Mouse (Mus musculus): Measurements from ENCODE around the gene Axin2.

DNA sequence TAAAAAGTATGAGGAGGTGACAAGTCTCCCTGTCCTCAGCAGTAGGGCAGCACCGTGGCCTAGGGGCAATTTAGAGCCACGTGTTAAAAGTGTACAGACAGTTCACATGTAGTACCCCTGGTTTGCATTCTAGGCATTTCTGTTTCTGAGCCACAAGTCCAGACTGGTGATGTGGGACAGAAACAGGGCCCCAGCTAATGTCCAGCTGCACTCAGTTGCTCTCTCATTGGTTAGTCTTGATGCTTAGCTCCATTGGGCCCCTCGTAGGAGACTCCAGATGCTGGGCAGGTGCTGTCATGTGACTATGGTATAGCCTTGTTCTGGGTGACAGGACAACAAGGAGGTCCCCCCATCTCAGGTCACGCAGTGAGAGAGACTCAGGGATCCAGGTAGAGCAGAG is 9.0 kb downstream of the Axin2 start:
- TF ChIP-seq CTCF (IDR thresholded peaks at IDR 0.05) (no peak), POLR2A (IDR thresholded peaks at IDR 0.05; ENCODE audit: insufficient read depth, low read depth, low read length) (no peak)

All from heart, adult 2 months (tissue).